Mouse (Mus musculus) limb, embryonic 14.5 days (tissue): Measurements from ENCODE around the gene Dnajb8. TPM values are rescaled to one million over a fixed set of nuclear protein-coding genes. Genes with fewer than 3 reads are reported as not detected.
A peak's percentile ranks its signal among the peaks of the same experiment; 100 is the strongest.

Source experiments
- ATAC-seq: fragments of 200-750 bp; cut with Nextera tagmentation; 2 replicates; pipeline ENCODE4 v1.8.0; 2017; ENCODE audit warnings: low read depth, moderate number of reproducible peaks, moderate TSS enrichment; ENCODE audit not compliant: low FRiP score
- DNase-seq: peaks from one replicate; pipeline ENCODE4 v3.0.0-alpha.2; 2015; ENCODE audit warnings: low spot score
- H3K27ac ChIP-seq: fragments of 300-500 bp; sonication (generic); replicated peaks from 2 replicates; pipeline ENCODE4 v1.5.1; 2014; ENCODE audit warnings: low read depth, mild to moderate bottlenecking, low read length, moderate library complexity, mixed read lengths
- H3K27me3 ChIP-seq: fragments of 300-500 bp; sonication (generic); 2 replicates; pipeline ENCODE4 v1.6.1; 2014; ENCODE audit warnings: low read length, mixed read lengths; ENCODE audit not compliant: control insufficient read depth, insufficient read depth
- H3K36me3 ChIP-seq: fragments of 300-500 bp; sonication (generic); 2 replicates; pipeline ENCODE4 v1.6.1; 2014; ENCODE audit warnings: mild to moderate bottlenecking, low read length, moderate library complexity, mixed read lengths; ENCODE audit not compliant: control insufficient read depth, insufficient read depth
- H3K4me1 ChIP-seq: fragments of 300-500 bp; sonication (generic); 2 replicates; pipeline ENCODE4 v1.6.1; 2014; ENCODE audit warnings: antibody characterized with exemption, low read length, mixed read lengths; ENCODE audit not compliant: control insufficient read depth, insufficient read depth
- H3K4me2 ChIP-seq: fragments of 300-500 bp; sonication (generic); replicated peaks from 2 replicates; pipeline ENCODE4 v1.6.1; 2014; ENCODE audit warnings: low read depth, mild to moderate bottlenecking, low read length, moderate library complexity; ENCODE audit not compliant: severe bottlenecking
- H3K4me3 ChIP-seq: fragments of 300-500 bp; sonication (generic); replicated peaks from 2 replicates; pipeline ENCODE4 v1.5.1; 2014; ENCODE audit warnings: low read length
- H3K9ac ChIP-seq: fragments of 300-500 bp; sonication (generic); 2 replicates; pipeline ENCODE4 v1.6.1; 2014; ENCODE audit warnings: mild to moderate bottlenecking, low read depth, low read length, moderate library complexity; ENCODE audit not compliant: severe bottlenecking
- H3K9me3 ChIP-seq: fragments of 300-500 bp; sonication (generic); 2 replicates; pipeline ENCODE4 v1.6.1; 2016; ENCODE audit warnings: low read length; ENCODE audit not compliant: control insufficient read depth
- POLR2A ChIP-seq: fragments of 200-500 bp; IDR thresholded peaks from 2 replicates; pipeline ENCODE4 v1.8.0; 2012; ENCODE audit warnings: inconsistent platforms, mild to moderate bottlenecking, moderate library complexity, borderline replicate concordance; ENCODE audit not compliant: insufficient read depth, insufficient read length; ENCODE audit errors: extremely low read depth
- WGBS: fragments of 180-500 bp; shearing (Covaris S2); extraction: QIAGEN DNeasy Blood & Tissue Kit; methylation state at CpG from one replicate; pipeline ENCODE4 v1.1.7; 2014; 5-methylcytosine and 5-hydroxymethylcytosine counted together
- polyA plus RNA-seq, 2 experiments: library from polyadenylated mRNA; depleted of rRNA in 1 of 2; stranded (reverse) in 1 of 2; unstranded in 1 of 2; fragments of >200 nt; fragmentation: Nextera tagmentation in 1 of 2; extraction: Ambion mirVana in 1 of 2; gene quantifications; 2 replicates each; pipeline versions ENCODE4 v1.2.1 to v1.2.3; 2012 to 2014

The Dnajb8 gene
- polyA plus RNA-seq, 2 experiments: not detected

GRCm38 (mm10) chr6:88196733-88197312 lies 25.2 kb upstream of the Dnajb8 start:
- Histone ChIP-seq H3K36me3 (no peaks in the 10 kb centered on the region), H3K27ac (no peak overlapping the region), H3K27me3 (peaks cover 99% of the 10 kb centered on the region), H3K4me1 (peaks cover 27% of the 10 kb centered on the region), H3K4me3 (peak overlapping the region; percentile 37), H3K9ac (peak overlapping the region; percentile 36), H3K9me3 (no peaks in the 10 kb centered on the region), H3K4me2 (peak overlapping the region; percentile 64)
- no peak for TF ChIP-seq POLR2A
- no peak for ATAC-seq
- WGBS: under 1% methylated on average over 41 of the region's 44 CpGs
- DNase-seq: no peak

GRCm38 (mm10) chr6:88197313-88198069 lies 24.6 kb upstream of the Dnajb8 start:
- H3K9me3 ChIP-seq: no peaks in the 10 kb centered on the region
- peaks cover 27% of the 10 kb centered on the region for H3K4me1 ChIP-seq

GRCm38 (mm10) chr6:88198070-88198940 lies 23.8 kb upstream of the Dnajb8 start:
- H3K9me3 ChIP-seq: no peaks in the 10 kb centered on the region
- peak overlapping the region; percentile 45 for H3K4me3 ChIP-seq
- DNase-seq: peak; percentile 66
- peaks cover 27% of the 10 kb centered on the region for H3K4me1 ChIP-seq
- H3K27me3 ChIP-seq: peaks cover 99% of the 10 kb centered on the region
- peak; percentile 66 for ATAC-seq
- no peak overlapping the region for H3K27ac ChIP-seq
- H3K36me3 ChIP-seq: no peaks in the 10 kb centered on the region
- H3K9ac ChIP-seq: no peak overlapping the region
- no peak for TF ChIP-seq POLR2A
- peak overlapping the region; percentile 64 for H3K4me2 ChIP-seq
- WGBS: under 1% methylated on average over 31 of the region's 62 CpGs

More at GRCm38 (mm10) chr6:88197313-88198069, 24.6 kb upstream of the Dnajb8 start:
- Histone ChIP-seq H3K4me2 (peak overlapping the region; percentile 64), H3K27ac (no peak overlapping the region), H3K36me3 (no peaks in the 10 kb centered on the region), H3K9ac (peak overlapping the region; percentile 36), H3K27me3 (peaks cover 99% of the 10 kb centered on the region), H3K4me3 (peak overlapping the region; percentile 45)
- ATAC-seq (no peak), DNase-seq (no peak)
- WGBS: 1% methylated on average over 36 of the region's 39 CpGs
- no peak for TF ChIP-seq POLR2A

GRCm38 (mm10) chr6:88199001-88199717 lies 22.9 kb upstream of the Dnajb8 start:
- Histone ChIP-seq H3K27me3 (peaks cover 99% of the 10 kb centered on the region), H3K9ac (0 out of 2 replicates have a peak overlapping the region, but pooled peaks have one; percentile 1), H3K36me3 (no peaks in the 10 kb centered on the region), H3K4me2 (peak overlapping the region; percentile 64), H3K9me3 (no peaks in the 10 kb centered on the region), H3K27ac (no peak overlapping the region), H3K4me1 (peaks cover 24% of the 10 kb centered on the region), H3K4me3 (peak overlapping the region; percentile 45)
- 2% methylated on average over 39 of the region's 39 CpGs for WGBS
- TF ChIP-seq POLR2A: no peak
- DNase-seq: no peak
- ATAC-seq: no peak
